8 mouse cellular contexts compared by ENCODE assay signal in genomic region chr2:144164102-144164501, GRCm38 (mm10).
DNase-seq lines count a peak whose midpoint lies in the region; ATAC-seq lines count a peak whose summit lies in the region.

No protein-coding gene starts in this region.

- H3K4me1 ChIP-seq in megakaryocyte, embryonic 14.5 days = peaks cover 81% of the 10 kb centered on the region
- H3K4me1 ChIP-seq in forebrain, embryonic 12.5 days = peaks cover 29% of the 10 kb centered on the region
- H3K4me1 ChIP-seq in midbrain, embryonic 13.5 days (replicated peaks) = peaks cover 27% of the 10 kb centered on the region

- intact Hi-C loops in heart, postnatal 36 days (cut with DNase I) = no loop called here
- intact Hi-C loops in left cerebral cortex, postnatal 4 days (cut with DNase I) = loop anchor here (10.0 kb wide), 1 partner anchor 149 kb away; the partner anchor contains the start of gene Rrbp1

- peak; percentile 33 to 46 for DNase-seq in heart, postnatal 36 days
- peak; percentile 39 for DNase-seq in left cerebral cortex, postnatal 4 days
- no peak for DNase-seq in spleen, adult 12 weeks (ENCODE audit: low spot score)
- no peak for DNase-seq in thymus, postnatal 14 days

- no peaks in the 10 kb centered on the region for H3K9me3 ChIP-seq in megakaryocyte, embryonic 14.5 days
- H3K9me3 ChIP-seq in forebrain, embryonic 12.5 days = no peaks in the 10 kb centered on the region
- no peaks in the 10 kb centered on the region for H3K9me3 ChIP-seq in midbrain, embryonic 13.5 days

- no peak for ATAC-seq in megakaryocyte, adult 5-6 weeks (ENCODE audit: poor library complexity, severe bottlenecking)
- no peak for ATAC-seq in forebrain, embryonic 12.5 days (ENCODE audit: low FRiP score)
- no peak for ATAC-seq in midbrain, embryonic 13.5 days

- 13% methylated on average over 8 of the region's 8 CpGs for WGBS in forebrain, embryonic 12.5 days
- WGBS in midbrain, embryonic 13.5 days = 7% methylated on average over 8 of the region's 8 CpGs

- H3K27me3 ChIP-seq in megakaryocyte, embryonic 14.5 days (replicated peaks) = peaks cover 5% of the 10 kb centered on the region
- H3K27me3 ChIP-seq in forebrain, embryonic 12.5 days = peaks cover 28% of the 10 kb centered on the region
- H3K27me3 ChIP-seq in midbrain, embryonic 13.5 days = 0 out of 2 replicates have a peak, but pooled peaks cover 7% of the 10 kb centered on the region

- no peaks in the 10 kb centered on the region for H3K36me3 ChIP-seq in megakaryocyte, embryonic 14.5 days (replicated peaks; ENCODE audit: low read length)
- H3K36me3 ChIP-seq in forebrain, embryonic 12.5 days (replicated peaks) = no peaks in the 10 kb centered on the region
- no peaks in the 10 kb centered on the region for H3K36me3 ChIP-seq in midbrain, embryonic 13.5 days

- H3K27ac ChIP-seq in forebrain, embryonic 12.5 days = no peak overlapping the region
- H3K27ac ChIP-seq in midbrain, embryonic 13.5 days = peak overlapping the region; percentile 53

- H3K4me3 ChIP-seq in megakaryocyte, embryonic 14.5 days (replicated peaks) = peak overlapping the region; percentile 40
- H3K4me3 ChIP-seq in forebrain, embryonic 12.5 days (replicated peaks) = no peak overlapping the region
- H3K4me3 ChIP-seq in midbrain, embryonic 13.5 days (replicated peaks) = peak overlapping the region; percentile 64; the same call in 1 of the 2 replicates

- H3K4me2 ChIP-seq in forebrain, embryonic 12.5 days = peak overlapping the region; percentile 71
- H3K4me2 ChIP-seq in midbrain, embryonic 13.5 days (replicated peaks) = peak overlapping the region; percentile 85

- H3K9ac ChIP-seq in forebrain, embryonic 12.5 days = no peak overlapping the region
- peak overlapping the region; percentile 81; the same call in 1 of the 2 replicates for H3K9ac ChIP-seq in midbrain, embryonic 13.5 days (replicated peaks)

Comparison
In these comparisons a context has a peak if more than half of its experiments do, and no peak if none do; other contexts are left out.
1. DNase-seq: peak in heart, postnatal 36 days (2 of 2) and left cerebral cortex, postnatal 4 days (single experiment); none in spleen, adult 12 weeks (single experiment) and thymus, postnatal 14 days (single experiment).